Mouse (Mus musculus) forebrain, embryonic 16.5 days (tissue): Measurements from ENCODE around the gene Gm20388. TPM values are rescaled to one million over a fixed set of nuclear protein-coding genes. Genes with fewer than 3 reads are reported as not detected.

Experiments used
- ATAC-seq: fragments of 200-750 bp; cut with Nextera tagmentation; 2 replicates; pipeline ENCODE4 v1.8.0; 2017; ENCODE audit warnings: mild to moderate bottlenecking, moderate library complexity
- H3K27ac ChIP-seq: fragments of 300-500 bp; sonication (generic); 2 replicates; pipeline ENCODE4 v1.5.1; 2014; ENCODE audit warnings: low read length, control low read depth
- H3K27me3 ChIP-seq: fragments of 300-500 bp; sonication (generic); replicated peaks from 2 replicates; pipeline ENCODE4 v1.6.1; 2014; ENCODE audit warnings: low read length; ENCODE audit not compliant: control insufficient read depth, insufficient read depth
- H3K36me3 ChIP-seq: fragments of 300-500 bp; sonication (generic); 2 replicates; pipeline ENCODE4 v1.6.1; 2014; ENCODE audit not compliant: control insufficient read depth, insufficient read depth
- H3K4me1 ChIP-seq: fragments of 300-500 bp; sonication (generic); replicated peaks from 2 replicates; pipeline ENCODE4 v1.6.1; 2014; ENCODE audit warnings: low read length; ENCODE audit not compliant: control insufficient read depth, insufficient read depth
- H3K4me2 ChIP-seq: fragments of 300-500 bp; sonication (generic); 2 replicates; pipeline ENCODE4 v1.6.1; 2014; ENCODE audit warnings: mild to moderate bottlenecking, low read length, control low read depth
- H3K4me3 ChIP-seq: fragments of 300-500 bp; sonication (generic); replicated peaks from 2 replicates; pipeline ENCODE4 v1.5.1; 2014; ENCODE audit warnings: mild to moderate bottlenecking, low read length, control low read depth
- H3K9ac ChIP-seq: fragments of 300-500 bp; sonication (generic); replicated peaks from 2 replicates; pipeline ENCODE4 v1.6.1; 2014; ENCODE audit warnings: low read depth, low read length, control low read depth
- H3K9me3 ChIP-seq: fragments of 300-500 bp; sonication (generic); 2 replicates; pipeline ENCODE4 v1.6.1; 2016; ENCODE audit warnings: low read length; ENCODE audit not compliant: control insufficient read depth
- WGBS: fragments of 180-500 bp; shearing (Covaris S2); extraction: QIAGEN DNeasy Blood & Tissue Kit; methylation state at CpG from one replicate; pipeline ENCODE4 v1.1.7; 2014; 5-methylcytosine and 5-hydroxymethylcytosine counted together
- polyA plus RNA-seq: library from polyadenylated mRNA; unstranded; fragments of >200 nt; fragmentation: Nextera tagmentation; extraction: Ambion mirVana; gene quantifications from 2 replicates; pipeline ENCODE4 v1.2.1, GENCODE M21; 2015

Gm20388 gene
- polyA plus RNA-seq, 1 experiment from 2014 or later: 4.7 TPM

GRCm38 (mm10) chr8:122737886-122738285 is 2827.2 kb downstream of the Gm20388 start:
- Histone ChIP-seq H3K4me1 (peaks cover 86% of the 10 kb centered on the region), H3K36me3 (no peaks in the 10 kb centered on the region), H3K9ac (peak overlapping the region; percentile 45), H3K27ac (peak overlapping the region; percentile 78), H3K4me3 (no peak overlapping the region), H3K4me2 (no peak overlapping the region), H3K27me3 (no peaks in the 10 kb centered on the region), H3K9me3 (no peaks in the 10 kb centered on the region)
- ATAC-seq: peak; percentile 34
- WGBS: 20% methylated on average over 6 of the region's 6 CpGs

GRCm38 (mm10) chr8:122739102-122739725 is 2828.6 kb downstream of the Gm20388 start:
- WGBS: 23% methylated on average over 11 of the region's 11 CpGs
- Histone ChIP-seq H3K4me1 (peaks cover 91% of the 10 kb centered on the region), H3K9me3 (no peaks in the 10 kb centered on the region), H3K27ac (peak overlapping the region; percentile 75), H3K9ac (peak overlapping the region; percentile 35), H3K4me3 (no peak overlapping the region), H3K36me3 (no peaks in the 10 kb centered on the region), H3K4me2 (no peak overlapping the region), H3K27me3 (no peaks in the 10 kb centered on the region)
- ATAC-seq: no peak

GRCm38 (mm10) chr8:122742471-122742870 is 2831.8 kb downstream of the Gm20388 start:
- peak; percentile 66 for ATAC-seq
- peak overlapping the region; percentile 96 for H3K27ac ChIP-seq
- H3K4me3 ChIP-seq: 0 out of 2 replicates have a peak overlapping the region, but pooled peaks have one; percentile 8
- peak overlapping the region; percentile 46 for H3K4me2 ChIP-seq
- H3K27me3 ChIP-seq: no peaks in the 10 kb centered on the region
- H3K36me3 ChIP-seq: no peaks in the 10 kb centered on the region
- H3K9ac ChIP-seq: peak overlapping the region; percentile 50
- H3K9me3 ChIP-seq: no peaks in the 10 kb centered on the region
- 2% methylated on average over 19 of the region's 19 CpGs for WGBS
- peaks cover 91% of the 10 kb centered on the region for H3K4me1 ChIP-seq

GRCm38 (mm10) chr8:122745022-122745749 is 2834.5 kb downstream of the Gm20388 start:
- peak overlapping the region; percentile 37 for H3K4me2 ChIP-seq
- peak; percentile 24 for ATAC-seq
- WGBS: 8% methylated on average over 17 of the region's 17 CpGs
- H3K9me3 ChIP-seq: no peaks in the 10 kb centered on the region
- peaks cover 78% of the 10 kb centered on the region for H3K4me1 ChIP-seq
- H3K9ac ChIP-seq: peak overlapping the region; percentile 47
- no peaks in the 10 kb centered on the region for H3K27me3 ChIP-seq
- no peaks in the 10 kb centered on the region for H3K36me3 ChIP-seq
- H3K27ac ChIP-seq: peak overlapping the region; percentile 96
- peak overlapping the region; percentile 7 for H3K4me3 ChIP-seq

- WGBS: 3% methylated on average over 16 of the region's 16 CpGs
- Histone ChIP-seq H3K4me2 (peak overlapping the region; percentile 37), H3K9ac (peak overlapping the region; percentile 47), H3K4me3 (no peak overlapping the region), H3K9me3 (no peaks in the 10 kb centered on the region), H3K4me1 (peaks cover 84% of the 10 kb centered on the region), H3K27me3 (no peaks in the 10 kb centered on the region), H3K27ac (peak overlapping the region; percentile 96), H3K36me3 (no peaks in the 10 kb centered on the region)
- peak; percentile 66 for ATAC-seq
These were observed 2835.2 kb downstream of the Gm20388 start for GRCm38 (mm10) chr8:122745750-122746275.

- Histone ChIP-seq H3K9ac (no peak overlapping the region), H3K9me3 (no peaks in the 10 kb centered on the region), H3K4me3 (no peak overlapping the region), H3K4me2 (peak overlapping the region; percentile 37; the same call in 1 of the 2 replicates), H3K27me3 (no peaks in the 10 kb centered on the region), H3K4me1 (peaks cover 86% of the 10 kb centered on the region), H3K36me3 (no peaks in the 10 kb centered on the region), H3K27ac (peak overlapping the region; percentile 96)
- no peak for ATAC-seq
- WGBS: 25% methylated on average over 7 of the region's 7 CpGs
These were observed 2835.8 kb downstream of the Gm20388 start for GRCm38 (mm10) chr8:122746439-122746838.

- Histone ChIP-seq H3K36me3 (no peaks in the 10 kb centered on the region), H3K4me3 (no peak overlapping the region), H3K4me1 (peaks cover 86% of the 10 kb centered on the region), H3K4me2 (no peak overlapping the region), H3K9me3 (no peaks in the 10 kb centered on the region), H3K27me3 (no peaks in the 10 kb centered on the region), H3K9ac (no peak overlapping the region), H3K27ac (no peak overlapping the region)
- 92% methylated on average over 1 of the region's 1 CpGs for WGBS
- ATAC-seq: no peak
These were observed 2837.2 kb downstream of the Gm20388 start for GRCm38 (mm10) chr8:122747825-122748224.

GRCm38 (mm10) chr8:122749333-122749958 is 2838.8 kb downstream of the Gm20388 start:
- H3K4me3 ChIP-seq: no peak overlapping the region
- ATAC-seq: no peak
- H3K4me2 ChIP-seq: peak overlapping the region; percentile 47
- 54% methylated on average over 6 of the region's 6 CpGs for WGBS
- H3K4me1 ChIP-seq: peaks cover 70% of the 10 kb centered on the region
- no peaks in the 10 kb centered on the region for H3K9me3 ChIP-seq
- no peaks in the 10 kb centered on the region for H3K36me3 ChIP-seq
- H3K27ac ChIP-seq: peak overlapping the region; percentile 63
- no peaks in the 10 kb centered on the region for H3K27me3 ChIP-seq
- H3K9ac ChIP-seq: no peak overlapping the region; the same call in 1 of the 2 replicates

- peak overlapping the region; percentile 39 for H3K4me3 ChIP-seq
- peak overlapping the region; percentile 79 for H3K27ac ChIP-seq
- H3K4me2 ChIP-seq: peak overlapping the region; percentile 47
- ATAC-seq: peak; percentile 81
- peak overlapping the region; percentile 48 for H3K9ac ChIP-seq
- H3K27me3 ChIP-seq: no peaks in the 10 kb centered on the region
- 15% methylated on average over 5 of the region's 5 CpGs for WGBS
- peaks cover 51% of the 10 kb centered on the region for H3K4me1 ChIP-seq
- H3K36me3 ChIP-seq: no peaks in the 10 kb centered on the region
- H3K9me3 ChIP-seq: no peaks in the 10 kb centered on the region
These were observed 2840.7 kb downstream of the Gm20388 start for GRCm38 (mm10) chr8:122751342-122751741.
